Mouse (Mus musculus): ENCODE data around the gene Fabp7. TPM values are rescaled to one million over a fixed set of nuclear protein-coding genes. Genes with fewer than 3 reads are reported as not detected.

The Fabp7 gene
- polyA plus RNA-seq (2014; fragmentation: Nextera tagmentation; extraction: Ambion mirVana): 2,216 and 2,237 TPM in 2 replicates

DNA sequence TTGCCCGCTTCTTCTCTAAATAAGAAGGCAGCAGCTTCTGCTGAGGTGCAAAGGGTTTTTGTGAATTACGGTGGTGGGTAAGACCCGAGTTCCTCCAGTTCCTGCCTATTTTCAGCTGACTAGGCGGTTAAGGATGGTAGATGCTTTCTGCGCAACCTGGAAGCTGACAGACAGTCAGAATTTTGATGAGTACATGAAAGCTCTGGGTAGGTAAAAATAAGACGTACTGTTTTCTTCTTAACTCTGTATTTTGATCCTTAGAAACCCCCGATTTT lies at the start of gene Fabp7:
Gene Fabp7 (plus strand): TSS at position 6 of the 275 bp plus-strand sequence.
- peak within 1 kb of the TSS; percentile 39 for H3K4me3 ChIP-seq (ENCODE audit: low read depth, low read length)
- peak within 1 kb of the TSS; percentile 83 for H3K27ac ChIP-seq (ENCODE audit: low read depth, low read length)
- WGBS: 5% methylated on average over 7 of the region's 7 CpGs
- H3K36me3 ChIP-seq (ENCODE audit: control insufficient read depth, insufficient read depth, low read length): no peaks in the 10 kb centered on the region
- H3K9ac ChIP-seq (replicated peaks; ENCODE audit: low read depth, low read length): peak within 1 kb of the TSS; percentile 60
- peak within 1 kb of the TSS; percentile 50 for H3K4me2 ChIP-seq (ENCODE audit: low read depth, low read length)
- peaks cover 4% of the 10 kb centered on the region; the same call in 1 of the 2 replicates for H3K4me1 ChIP-seq (ENCODE audit: control insufficient read depth, insufficient read depth, low read length)
- ATAC-seq (ENCODE audit: low read depth): no peak
- no peaks in the 10 kb centered on the region for H3K27me3 ChIP-seq (ENCODE audit: control insufficient read depth, insufficient read depth, low read length)
- no peaks in the 10 kb centered on the region for H3K9me3 ChIP-seq (ENCODE audit: control insufficient read depth, low read length)

DNA sequence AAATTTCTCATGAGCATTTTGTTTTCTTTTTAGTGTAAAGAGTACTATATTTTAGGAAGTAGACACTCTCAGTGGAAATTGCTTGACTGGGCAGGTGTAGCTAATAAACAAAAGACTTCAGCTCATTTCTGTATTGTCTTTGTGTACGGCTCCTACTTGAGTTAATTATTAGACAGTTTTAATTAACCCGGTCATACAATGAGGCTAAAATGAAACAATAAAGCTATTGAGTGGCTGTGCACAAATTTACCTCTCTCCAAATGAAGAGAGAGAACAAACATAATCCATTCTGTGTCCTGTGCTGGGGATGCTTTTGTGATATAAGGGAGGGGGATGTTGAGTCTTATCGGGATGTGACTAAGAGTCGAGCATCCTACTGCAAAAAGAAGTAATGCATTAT lies 43.9 kb upstream of the Fabp7 start:
- Histone ChIP-seq H3K9ac (replicated peaks; ENCODE audit: low read depth, low read length) (no peak overlapping the region), H3K4me1 (ENCODE audit: control insufficient read depth, insufficient read depth, low read length) (no peaks in the 10 kb centered on the region), H3K36me3 (ENCODE audit: control insufficient read depth, insufficient read depth, low read length) (no peaks in the 10 kb centered on the region), H3K27me3 (ENCODE audit: control insufficient read depth, insufficient read depth, low read length) (no peaks in the 10 kb centered on the region), H3K27ac (ENCODE audit: low read depth, low read length) (no peak overlapping the region), H3K9me3 (ENCODE audit: control insufficient read depth, low read length) (no peaks in the 10 kb centered on the region), H3K4me2 (ENCODE audit: low read depth, low read length) (no peak overlapping the region), H3K4me3 (ENCODE audit: low read depth, low read length) (no peak overlapping the region)
- ATAC-seq (ENCODE audit: low read depth): no peak
- 44% methylated on average over 4 of the region's 4 CpGs for WGBS

DNA sequence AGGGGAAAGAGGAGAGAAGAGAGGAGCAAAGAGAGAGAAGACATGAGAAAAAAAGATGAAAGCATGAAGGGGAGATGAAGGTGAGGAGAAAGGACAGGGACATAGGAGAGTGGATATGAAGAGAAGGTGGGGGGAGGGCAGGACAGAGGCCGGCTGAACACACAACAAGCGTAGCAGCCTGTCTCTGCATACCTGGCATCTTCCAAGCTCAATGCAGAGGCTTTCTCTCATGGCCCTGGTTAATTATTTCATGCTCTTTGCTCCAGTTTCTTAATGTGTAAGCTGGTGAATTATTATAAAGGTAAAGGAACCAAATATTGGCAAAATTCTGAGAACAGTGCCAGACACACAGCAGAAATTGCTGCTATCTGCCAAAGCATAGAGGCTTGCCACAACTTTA lies 43.3 kb upstream of the Fabp7 start:
- Histone ChIP-seq H3K27me3 (ENCODE audit: control insufficient read depth, insufficient read depth, low read length) (no peaks in the 10 kb centered on the region), H3K9ac (replicated peaks; ENCODE audit: low read depth, low read length) (no peak overlapping the region), H3K4me3 (ENCODE audit: low read depth, low read length) (no peak overlapping the region), H3K9me3 (ENCODE audit: control insufficient read depth, low read length) (no peaks in the 10 kb centered on the region), H3K27ac (ENCODE audit: low read depth, low read length) (no peak overlapping the region), H3K4me1 (ENCODE audit: control insufficient read depth, insufficient read depth, low read length) (no peaks in the 10 kb centered on the region), H3K4me2 (ENCODE audit: low read depth, low read length) (no peak overlapping the region), H3K36me3 (ENCODE audit: control insufficient read depth, insufficient read depth, low read length) (no peaks in the 10 kb centered on the region)
- no peak for ATAC-seq (ENCODE audit: low read depth)
- WGBS: 67% methylated on average over 2 of the region's 2 CpGs

DNA sequence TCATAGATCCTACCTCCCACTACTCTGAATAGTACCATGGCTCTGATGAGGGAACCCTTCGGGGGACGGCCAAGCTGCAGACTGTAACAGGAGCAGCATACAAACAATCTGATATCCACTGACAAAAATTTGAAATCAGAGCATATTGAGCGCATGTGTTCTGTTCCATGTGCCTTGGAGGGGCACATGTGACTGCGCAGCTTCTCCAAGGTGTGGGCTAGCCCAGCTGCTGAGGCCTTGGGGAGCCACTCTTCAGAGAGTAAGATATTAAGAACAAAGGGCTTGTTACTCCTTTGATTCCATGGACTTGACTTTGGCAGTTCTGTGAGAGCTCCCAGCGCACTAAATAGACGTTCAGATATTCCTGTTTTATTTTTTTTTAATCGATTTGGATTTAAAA lies 41.6 kb upstream of the Fabp7 start:
- H3K4me1 ChIP-seq (ENCODE audit: control insufficient read depth, insufficient read depth, low read length): no peaks in the 10 kb centered on the region
- no peak overlapping the region for H3K4me2 ChIP-seq (ENCODE audit: low read depth, low read length)
- H3K4me3 ChIP-seq (ENCODE audit: low read depth, low read length): no peak overlapping the region
- no peaks in the 10 kb centered on the region for H3K36me3 ChIP-seq (ENCODE audit: control insufficient read depth, insufficient read depth, low read length)
- peak; percentile 38; the same call in 1 of the 2 replicates for ATAC-seq (ENCODE audit: low read depth)
- no peak overlapping the region for H3K9ac ChIP-seq (replicated peaks; ENCODE audit: low read depth, low read length)
- H3K9me3 ChIP-seq (ENCODE audit: control insufficient read depth, low read length): no peaks in the 10 kb centered on the region
- no peaks in the 10 kb centered on the region for H3K27me3 ChIP-seq (ENCODE audit: control insufficient read depth, insufficient read depth, low read length)
- H3K27ac ChIP-seq (ENCODE audit: low read depth, low read length): no peak overlapping the region
- 70% methylated on average over 7 of the region's 7 CpGs for WGBS

DNA sequence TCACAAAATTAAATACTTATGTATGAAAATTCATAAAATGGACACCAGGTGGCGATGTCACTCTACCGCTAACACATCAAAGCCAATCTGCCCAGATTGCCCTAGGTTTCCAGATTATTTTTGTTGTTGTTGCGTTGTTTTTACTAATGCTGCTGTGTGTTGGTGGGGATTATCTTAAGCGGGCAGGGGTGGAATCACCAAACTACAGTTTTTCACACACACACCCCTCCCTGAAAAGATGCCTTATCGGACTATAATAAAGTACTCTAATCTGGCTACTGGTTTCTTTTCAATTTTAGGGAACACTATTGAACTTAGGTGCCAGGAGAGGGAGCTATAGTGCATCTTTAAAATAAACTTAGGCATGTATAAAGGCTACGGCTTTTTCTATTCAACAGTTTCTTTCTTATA lies 41.1 kb upstream of the Fabp7 start:
- Histone ChIP-seq H3K27me3 (ENCODE audit: control insufficient read depth, insufficient read depth, low read length) (no peaks in the 10 kb centered on the region), H3K36me3 (ENCODE audit: control insufficient read depth, insufficient read depth, low read length) (no peaks in the 10 kb centered on the region), H3K4me1 (ENCODE audit: control insufficient read depth, insufficient read depth, low read length) (no peaks in the 10 kb centered on the region), H3K9me3 (ENCODE audit: control insufficient read depth, low read length) (no peaks in the 10 kb centered on the region), H3K4me3 (ENCODE audit: low read depth, low read length) (peak overlapping the region; percentile 27), H3K27ac (ENCODE audit: low read depth, low read length) (no peak overlapping the region), H3K4me2 (ENCODE audit: low read depth, low read length) (peak overlapping the region; percentile 42), H3K9ac (replicated peaks; ENCODE audit: low read depth, low read length) (no peak overlapping the region)
- ATAC-seq (ENCODE audit: low read depth): peak; percentile 72
- WGBS: 5% methylated on average over 6 of the region's 6 CpGs

DNA sequence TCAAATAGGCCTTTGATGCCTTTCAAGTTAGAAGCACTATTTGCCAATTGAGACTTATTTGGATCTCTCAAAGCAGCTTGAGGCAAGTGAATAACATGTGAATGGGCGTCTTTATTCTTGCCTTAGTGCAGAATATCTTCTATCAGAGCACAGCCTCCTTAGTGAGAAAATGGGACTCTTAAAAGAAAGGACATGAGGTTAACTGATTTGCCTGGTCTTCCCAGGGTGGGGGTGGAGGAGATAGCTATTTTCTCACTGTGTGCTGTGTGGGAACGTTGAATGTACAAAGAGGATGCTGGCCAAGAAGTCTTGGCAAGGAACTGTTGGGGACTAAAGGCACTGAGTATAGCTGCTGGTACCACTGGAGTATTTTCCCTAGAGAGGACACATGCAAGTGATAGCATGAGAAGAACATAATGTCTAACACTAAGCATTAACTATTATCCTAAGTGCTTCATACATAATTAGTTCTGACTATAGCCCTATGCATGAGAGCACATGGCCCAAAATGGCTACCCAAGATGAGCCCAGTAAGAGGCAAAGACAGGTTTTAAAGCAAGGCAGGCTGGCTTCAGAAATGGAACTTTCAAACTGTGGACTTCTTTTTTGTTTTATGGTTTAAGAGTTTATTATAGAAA lies 40.4 kb upstream of the Fabp7 start:
- 34% methylated on average over 2 of the region's 2 CpGs for whole genome bisulfite sequencing
- Histone ChIP-seq H3K9me3 (ENCODE audit: control insufficient read depth, low read length) (no peaks in the 10 kb centered on the region), H3K4me1 (ENCODE audit: control insufficient read depth, insufficient read depth, low read length) (no peaks in the 10 kb centered on the region), H3K36me3 (ENCODE audit: control insufficient read depth, insufficient read depth, low read length) (no peaks in the 10 kb centered on the region), H3K27ac (ENCODE audit: low read depth, low read length) (peak overlapping the region; percentile 45; the same call in 1 of the 2 replicates), H3K4me2 (ENCODE audit: low read depth, low read length) (no peak overlapping the region), H3K27me3 (ENCODE audit: control insufficient read depth, insufficient read depth, low read length) (no peaks in the 10 kb centered on the region), H3K4me3 (ENCODE audit: low read depth, low read length) (no peak overlapping the region), H3K9ac (replicated peaks; ENCODE audit: low read depth, low read length) (no peak overlapping the region)
- ATAC-seq (ENCODE audit: low read depth): peak; percentile 85

DNA sequence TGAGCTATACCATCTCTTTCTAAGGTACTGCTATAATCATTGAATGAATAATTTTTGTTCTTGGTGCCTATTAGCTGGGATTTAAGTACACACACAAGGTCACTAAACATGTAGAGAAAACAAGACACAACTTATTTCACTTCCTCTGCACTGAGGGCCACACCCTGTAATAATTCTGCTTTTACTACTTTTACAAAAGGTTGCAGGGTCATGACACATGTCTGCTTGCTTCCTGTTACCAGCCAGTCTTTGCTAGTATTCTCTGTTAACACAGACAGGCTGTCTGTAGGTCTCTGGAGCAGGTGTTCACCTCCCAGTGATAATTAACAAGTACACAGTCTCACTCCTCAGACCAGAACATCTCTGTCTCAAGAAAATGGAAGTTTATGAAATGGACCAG lies 39.2 kb upstream of the Fabp7 start:
- no peaks in the 10 kb centered on the region for H3K36me3 ChIP-seq (ENCODE audit: control insufficient read depth, insufficient read depth, low read length)
- no peak for ATAC-seq (ENCODE audit: low read depth)
- H3K4me2 ChIP-seq (ENCODE audit: low read depth, low read length): no peak overlapping the region
- H3K9me3 ChIP-seq (ENCODE audit: control insufficient read depth, low read length): no peaks in the 10 kb centered on the region
- H3K4me3 ChIP-seq (ENCODE audit: low read depth, low read length): no peak overlapping the region
- no peak overlapping the region for H3K27ac ChIP-seq (ENCODE audit: low read depth, low read length)
- H3K4me1 ChIP-seq (ENCODE audit: control insufficient read depth, insufficient read depth, low read length): no peaks in the 10 kb centered on the region
- no peak overlapping the region for H3K9ac ChIP-seq (replicated peaks; ENCODE audit: low read depth, low read length)
- H3K27me3 ChIP-seq (ENCODE audit: control insufficient read depth, insufficient read depth, low read length): no peaks in the 10 kb centered on the region

DNA sequence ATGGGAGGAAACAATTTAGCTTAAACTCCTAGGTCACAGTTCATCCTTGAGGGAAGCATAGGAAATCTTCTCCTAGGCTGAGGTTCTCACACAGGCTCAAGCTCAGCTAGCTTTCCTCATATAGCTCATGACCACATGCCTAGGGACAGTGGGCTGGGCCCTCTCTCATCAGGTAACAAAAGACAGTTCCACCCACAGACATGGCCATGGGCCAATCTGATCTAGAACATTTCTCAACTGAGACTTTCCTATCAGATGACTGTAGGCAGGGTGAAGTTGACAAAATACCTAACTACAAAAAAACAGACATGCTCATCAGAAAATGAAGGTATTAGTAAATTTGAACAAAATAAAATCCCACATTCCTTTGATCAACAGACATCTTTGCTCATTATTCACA lies 37.6 kb upstream of the Fabp7 start:
- Histone ChIP-seq H3K9ac (replicated peaks; ENCODE audit: low read depth, low read length) (no peak overlapping the region), H3K27me3 (ENCODE audit: control insufficient read depth, insufficient read depth, low read length) (no peaks in the 10 kb centered on the region), H3K4me1 (ENCODE audit: control insufficient read depth, insufficient read depth, low read length) (no peaks in the 10 kb centered on the region), H3K27ac (ENCODE audit: low read depth, low read length) (no peak overlapping the region), H3K36me3 (ENCODE audit: control insufficient read depth, insufficient read depth, low read length) (no peaks in the 10 kb centered on the region), H3K9me3 (ENCODE audit: control insufficient read depth, low read length) (no peaks in the 10 kb centered on the region), H3K4me3 (ENCODE audit: low read depth, low read length) (no peak overlapping the region), H3K4me2 (ENCODE audit: low read depth, low read length) (no peak overlapping the region)
- no peak for ATAC-seq (ENCODE audit: low read depth)

DNA sequence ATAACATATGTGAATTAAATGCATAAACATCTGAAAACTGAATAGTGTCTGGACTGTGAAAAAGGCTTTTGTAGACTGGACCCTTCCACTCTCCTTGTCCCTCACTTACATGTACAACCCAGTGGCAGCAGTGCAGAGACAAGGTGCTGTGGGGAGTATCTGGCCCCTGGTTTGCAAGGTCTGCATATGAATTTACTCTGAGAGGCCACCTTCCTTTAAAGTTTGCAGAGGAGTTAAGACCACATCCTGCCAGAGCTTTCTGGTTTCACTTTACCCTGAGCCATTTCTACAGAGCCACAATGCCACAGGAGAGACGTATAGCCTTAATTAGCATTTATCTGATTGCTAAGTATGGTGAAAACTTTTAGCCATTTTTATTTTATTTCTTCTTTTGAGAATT lies 31.3 kb upstream of the Fabp7 start:
- H3K4me3 ChIP-seq (ENCODE audit: low read depth, low read length): no peak overlapping the region
- no peak overlapping the region for H3K27ac ChIP-seq (ENCODE audit: low read depth, low read length)
- no peaks in the 10 kb centered on the region for H3K36me3 ChIP-seq (ENCODE audit: control insufficient read depth, insufficient read depth, low read length)
- H3K9me3 ChIP-seq (ENCODE audit: control insufficient read depth, low read length): no peaks in the 10 kb centered on the region
- no peak overlapping the region for H3K4me2 ChIP-seq (ENCODE audit: low read depth, low read length)
- no peak for ATAC-seq (ENCODE audit: low read depth)
- 93% methylated on average over 1 of the region's 1 CpGs for WGBS
- no peaks in the 10 kb centered on the region for H3K27me3 ChIP-seq (ENCODE audit: control insufficient read depth, insufficient read depth, low read length)
- H3K4me1 ChIP-seq (ENCODE audit: control insufficient read depth, insufficient read depth, low read length): no peaks in the 10 kb centered on the region
- no peak overlapping the region for H3K9ac ChIP-seq (replicated peaks; ENCODE audit: low read depth, low read length)

Data from neural tube, embryonic 14.5 days (tissue).